Mouse (Mus musculus) kidney, postnatal 14 days (tissue): Measurements from ENCODE around the gene Sat2.
A peak's percentile ranks its signal among the peaks of the same experiment; 100 is the strongest.
"Not testable (repeated sequence)": the region's sequence is repeated elsewhere in the genome, so short reads cannot be mapped to it uniquely, and the experiment has no call there.

Source experiments
- DNase-seq: peaks from one replicate; pipeline ENCODE4 v3.0.0; 2022; ENCODE audit warnings: mixed read lengths

Sat2 gene

DNA sequence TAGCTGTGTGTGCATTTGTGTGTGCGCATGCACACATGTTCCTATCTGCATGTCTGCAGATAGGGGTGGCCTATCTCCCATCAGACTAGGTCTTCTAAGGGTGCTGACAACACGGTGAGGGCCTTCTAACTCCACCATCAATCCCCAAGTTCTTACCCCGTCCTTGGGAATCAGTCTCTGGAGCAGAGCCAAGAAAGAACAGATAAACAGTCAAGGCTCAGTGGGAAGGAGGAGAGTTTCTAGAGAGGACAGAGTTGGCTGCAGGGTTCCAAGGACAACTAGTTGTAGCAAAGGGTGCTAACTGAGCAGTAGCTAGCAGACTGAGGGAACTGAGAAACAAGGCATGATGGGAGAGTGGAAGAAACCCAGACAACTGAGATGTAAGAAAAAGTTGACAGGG lies 20.1 kb upstream of the Sat2 start:
- DNase-seq: no peak

DNA sequence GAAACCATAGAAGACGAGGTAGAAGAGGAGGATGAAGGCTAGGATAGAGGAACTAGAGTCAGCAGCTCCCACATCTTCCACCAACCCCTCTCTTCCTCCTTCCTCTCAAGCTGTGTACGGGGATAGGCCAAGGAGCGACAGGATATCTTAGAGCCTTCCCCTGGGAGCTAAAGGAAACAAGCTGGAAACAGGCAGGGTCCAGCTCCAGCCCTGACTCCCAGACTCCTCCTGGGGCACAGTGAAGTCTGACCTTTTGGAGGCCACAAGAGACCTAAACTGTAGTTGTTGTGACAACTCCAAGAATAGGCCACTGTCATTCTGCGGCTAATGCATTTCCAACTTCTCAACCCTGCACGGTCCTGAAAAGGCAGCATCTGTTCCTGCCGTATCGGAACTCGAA lies 18.3 kb upstream of the Sat2 start:
- DNase-seq: peak; percentile 44

DNA sequence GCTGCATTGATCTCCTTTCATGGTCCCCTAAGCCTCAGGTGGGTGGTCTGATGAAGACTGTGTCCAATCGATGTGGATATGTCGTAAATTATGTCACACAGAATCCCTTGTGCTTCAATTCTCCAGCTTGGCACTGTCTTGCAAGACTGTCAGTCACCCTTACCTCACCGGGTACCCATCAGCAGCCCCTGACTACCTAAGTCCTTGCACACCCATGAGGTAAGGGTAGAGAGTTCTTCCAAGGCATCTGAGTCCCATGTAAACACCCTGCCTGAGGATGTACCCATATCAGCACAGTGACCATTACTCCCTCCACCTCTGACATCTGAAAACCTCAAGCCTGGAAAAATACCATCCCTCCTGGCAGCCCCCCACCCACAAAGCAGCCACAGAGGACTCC lies 17.5 kb upstream of the Sat2 start:
- no peak for DNase-seq

DNA sequence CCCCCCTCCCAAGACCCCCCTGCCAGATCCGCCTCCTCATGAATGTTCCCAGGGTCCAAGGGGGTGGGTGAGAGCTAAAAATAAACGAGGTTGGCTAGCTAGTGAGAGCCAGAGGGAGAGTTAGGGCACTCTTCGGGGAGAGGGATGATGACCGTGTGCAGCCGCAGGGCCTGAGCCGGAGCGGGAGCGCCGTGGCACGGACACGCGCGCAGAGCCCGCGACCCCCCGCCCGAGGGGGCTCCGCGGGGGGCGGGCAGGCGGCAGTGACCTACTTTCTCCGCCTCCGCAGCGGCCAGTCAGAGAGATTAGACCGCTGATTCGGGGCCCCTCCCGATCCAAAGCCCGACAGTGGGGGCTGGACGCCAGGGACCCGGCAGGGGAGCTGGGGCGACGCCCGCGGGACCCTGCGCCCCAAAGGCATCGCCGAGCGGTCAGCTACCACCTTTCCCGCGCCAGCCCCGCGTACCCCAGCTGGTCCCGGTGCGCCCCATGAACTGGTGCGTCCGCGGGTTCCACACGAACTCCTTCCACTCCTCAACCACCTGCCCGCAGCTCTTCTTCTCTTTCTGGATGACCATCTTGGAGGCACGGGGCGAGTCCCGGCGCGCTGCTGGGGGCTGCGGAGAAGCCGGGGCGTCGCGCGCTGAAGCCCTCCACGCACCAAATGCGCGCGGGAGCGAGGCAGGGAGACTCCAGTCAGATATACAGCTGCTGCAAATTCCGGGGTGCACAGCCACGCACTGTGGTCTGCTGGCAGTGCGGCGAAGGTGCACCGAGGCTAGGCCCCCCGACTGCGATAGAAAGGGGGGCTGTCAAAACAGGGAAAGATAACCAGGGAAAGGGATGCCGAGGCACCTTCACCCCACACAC lies 16.8 kb upstream of the Sat2 start:
- DNase-seq: peak; percentile 40

DNA sequence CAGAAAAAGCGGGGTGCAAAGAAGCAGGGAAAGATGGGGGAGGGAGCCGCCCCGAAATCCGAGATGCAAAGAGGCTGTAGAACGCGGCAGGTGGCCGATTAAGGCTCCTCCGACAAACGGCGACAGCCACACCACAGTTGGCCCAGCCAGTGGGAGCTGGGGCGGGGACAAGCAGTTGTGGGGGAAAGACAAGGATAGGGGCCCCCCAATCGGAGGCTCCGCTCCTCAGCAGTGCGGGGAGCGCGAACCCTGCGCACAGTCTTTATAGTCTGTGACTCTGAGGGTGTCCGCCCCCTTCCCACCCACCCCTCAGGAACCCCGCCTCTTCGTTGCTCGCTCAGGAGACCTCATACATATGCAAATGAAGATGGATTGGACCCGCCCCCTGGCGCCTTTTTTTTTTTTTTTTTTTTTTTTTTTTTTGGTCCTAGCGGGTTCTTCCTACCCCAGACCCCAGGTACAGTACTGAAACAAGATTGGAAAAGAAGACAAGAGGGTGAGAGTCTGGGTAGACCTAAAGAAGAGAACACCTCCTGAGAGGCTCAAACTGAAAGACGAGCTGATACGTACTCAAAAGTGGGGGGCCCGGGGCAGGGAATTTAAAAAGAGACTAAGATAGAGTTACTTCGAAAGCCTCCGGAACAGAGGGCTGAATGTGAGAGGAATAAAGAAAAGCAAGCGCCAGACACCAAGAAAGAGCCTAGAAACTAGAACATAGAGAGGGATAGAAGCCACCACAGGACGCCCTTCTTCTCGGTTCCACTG lies 15.9 kb upstream of the Sat2 start, which contains the start of gene Atp1b2:
Atp1b2 (minus strand) TSS at position 217 of the 765 bp plus-strand sequence.
- peak; percentile 83 for DNase-seq

DNA sequence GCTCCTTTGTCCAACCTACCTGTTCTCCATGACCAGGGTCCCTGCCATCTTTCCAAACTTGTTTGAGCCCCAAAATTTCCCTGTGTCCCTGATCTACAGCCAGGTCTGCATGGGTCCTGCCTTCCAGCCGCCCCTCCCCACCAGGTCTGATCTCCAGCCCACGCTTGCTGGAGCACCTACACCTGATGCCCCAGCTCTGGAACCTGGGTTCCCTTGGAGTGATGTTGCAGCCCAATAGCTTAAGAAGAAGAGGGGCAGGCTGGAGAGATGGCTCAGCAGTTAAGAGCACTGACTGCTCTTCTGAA lies 15.4 kb upstream of the Sat2 start:
- no peak for DNase-seq

DNA sequence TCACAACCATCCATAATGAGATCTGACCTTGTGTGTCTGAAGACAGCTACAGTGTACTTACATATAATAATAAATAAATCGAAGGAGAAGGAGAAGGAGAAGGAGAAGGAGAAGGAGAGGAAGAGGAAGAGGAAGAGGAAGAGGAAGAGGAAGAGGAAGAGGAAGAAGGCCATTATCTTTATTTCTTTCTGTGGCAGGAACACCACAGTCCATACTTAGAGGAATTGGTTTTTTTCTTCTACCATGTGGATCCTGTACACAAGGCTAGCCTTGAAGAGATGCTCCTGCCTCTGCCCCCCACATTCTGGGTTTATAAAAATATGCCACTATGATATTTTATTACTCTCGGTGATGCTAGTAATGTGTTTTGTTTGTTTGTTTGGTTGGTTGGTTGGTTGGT lies 15.0 kb upstream of the Sat2 start:
- DNase-seq: no peak

DNA sequence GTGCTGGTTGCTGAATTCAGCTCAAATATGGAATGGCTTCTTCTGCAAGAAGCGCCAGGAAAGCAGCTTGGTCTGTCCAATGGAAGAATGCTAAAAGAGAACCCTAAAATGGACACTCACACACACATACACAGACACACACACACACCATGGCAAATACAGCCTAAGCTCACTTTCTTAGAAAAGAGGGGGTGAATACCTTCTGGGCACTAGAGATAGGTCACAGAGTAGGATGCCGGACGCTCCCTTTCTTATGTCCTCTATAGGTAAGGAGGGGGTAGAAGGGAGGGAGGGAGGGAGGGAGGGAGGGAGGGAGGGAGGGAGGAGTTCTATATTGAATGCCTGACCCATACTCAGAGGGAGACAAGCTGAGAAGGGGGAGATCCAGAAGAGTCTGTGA lies 13.3 kb upstream of the Sat2 start:
- DNase-seq: no peak

DNA sequence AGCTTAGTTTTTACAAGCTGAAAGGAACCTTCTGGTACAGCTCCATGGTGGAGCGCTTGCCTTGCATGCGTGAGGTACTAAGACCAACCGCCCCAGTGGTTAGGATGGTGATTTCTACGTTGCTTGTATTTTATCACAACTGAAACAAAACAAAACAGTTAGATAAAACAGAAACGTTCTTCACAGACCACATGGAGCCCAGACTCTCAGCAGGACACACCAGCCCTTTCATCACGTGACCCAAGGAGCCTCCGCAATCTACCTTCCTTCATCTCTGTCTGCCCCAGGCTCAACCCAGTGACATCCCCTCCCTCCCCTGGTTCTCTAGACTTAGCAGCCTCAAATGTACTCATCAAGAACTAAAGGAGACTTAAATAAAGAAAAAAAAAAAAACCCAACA lies 12.4 kb upstream of the Sat2 start:
- DNase-seq: no peak

DNA sequence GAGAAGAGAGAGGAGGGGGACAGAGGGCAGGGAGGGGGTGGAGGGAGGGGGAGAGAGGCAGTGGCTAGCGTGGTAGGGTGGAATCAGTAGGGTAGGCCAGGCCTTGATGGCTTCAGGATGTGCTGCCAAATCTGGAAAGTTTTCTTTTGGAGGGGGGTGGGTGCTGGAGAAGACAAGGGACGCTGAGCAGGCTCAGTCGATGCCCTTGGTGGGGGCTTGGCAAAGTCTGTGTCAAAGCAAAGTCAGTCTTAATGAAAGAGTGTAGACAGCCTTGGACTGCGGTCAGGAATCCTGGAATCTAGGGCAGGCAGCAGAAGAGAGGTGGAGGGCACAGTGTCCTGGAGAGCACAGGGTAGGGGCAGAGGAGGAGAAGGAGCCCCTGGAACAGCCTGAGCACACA lies 10.9 kb upstream of the Sat2 start:
- DNase-seq: no peak

DNA sequence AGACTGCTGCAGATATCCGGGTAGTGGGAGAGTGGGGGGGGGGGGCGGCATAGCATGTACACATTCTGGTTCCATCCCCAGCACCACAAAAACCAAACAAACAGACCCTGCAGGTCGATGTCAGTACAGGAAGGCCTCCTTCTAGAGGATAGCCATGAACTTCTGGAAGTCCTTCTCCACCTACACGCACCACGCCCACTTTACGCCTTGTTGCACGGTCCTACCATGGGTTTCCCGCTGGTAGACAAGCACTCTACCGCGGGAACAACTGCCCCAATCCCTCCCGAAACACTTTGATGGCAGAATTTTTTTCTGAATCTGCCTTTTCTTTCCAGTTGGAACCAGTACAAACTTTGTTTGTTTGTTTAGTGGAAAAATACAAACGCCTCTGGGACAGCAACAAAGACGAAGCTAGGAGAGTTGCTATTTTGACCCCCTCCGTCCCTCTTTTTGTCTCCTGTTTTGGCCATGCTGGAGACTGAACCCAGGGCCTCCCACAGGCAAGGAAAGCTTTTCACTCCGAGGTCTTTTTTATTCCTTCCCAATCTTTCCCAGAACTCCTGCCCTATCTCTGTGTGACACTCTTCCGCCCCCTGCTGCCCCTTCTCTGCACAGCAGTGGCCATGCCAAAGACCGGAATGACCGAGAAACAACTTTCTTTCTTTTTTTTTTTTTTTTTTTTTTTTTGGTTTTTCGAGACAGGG lies 8.1 kb upstream of the Sat2 start:
- peak; percentile 91 for DNase-seq

DNA sequence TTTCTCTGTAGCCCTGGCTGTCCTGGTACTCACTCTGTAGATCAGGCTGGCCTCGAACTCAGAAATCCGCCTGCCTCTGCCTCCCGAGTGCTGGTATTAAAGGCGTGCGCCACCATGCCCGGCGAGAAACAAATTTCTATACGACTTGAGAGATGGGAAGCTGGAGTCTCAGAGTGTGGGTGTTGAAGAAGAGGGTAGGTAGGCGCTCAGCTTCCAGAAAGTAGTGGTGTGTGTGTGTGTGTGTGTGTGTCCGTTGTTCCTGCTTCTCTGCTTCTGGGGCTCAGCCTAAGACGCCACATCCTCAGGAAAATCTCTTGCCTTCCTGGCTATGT lies 7.6 kb upstream of the Sat2 start:
- not testable (repeated sequence) for DNase-seq

DNA sequence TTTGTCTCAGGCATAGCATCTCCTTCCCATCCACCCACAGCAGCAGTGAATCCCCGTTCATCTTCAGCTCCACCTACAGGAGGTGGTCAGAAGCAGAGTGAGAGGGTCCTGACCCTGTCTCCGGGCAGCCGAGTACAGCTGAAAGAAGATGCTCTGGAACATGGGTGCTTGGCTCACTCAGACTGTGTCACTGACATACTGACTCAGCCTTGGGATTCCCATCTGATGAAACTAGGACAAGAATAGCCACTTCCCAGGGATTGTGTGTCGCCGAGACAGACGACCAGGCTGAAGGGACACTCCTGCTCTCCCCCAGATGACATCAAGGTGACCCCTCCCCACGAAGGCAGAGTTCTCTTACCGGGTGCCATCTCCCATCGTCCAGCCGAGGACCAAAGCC lies 5.0 kb upstream of the Sat2 start:
- no peak for DNase-seq

DNA sequence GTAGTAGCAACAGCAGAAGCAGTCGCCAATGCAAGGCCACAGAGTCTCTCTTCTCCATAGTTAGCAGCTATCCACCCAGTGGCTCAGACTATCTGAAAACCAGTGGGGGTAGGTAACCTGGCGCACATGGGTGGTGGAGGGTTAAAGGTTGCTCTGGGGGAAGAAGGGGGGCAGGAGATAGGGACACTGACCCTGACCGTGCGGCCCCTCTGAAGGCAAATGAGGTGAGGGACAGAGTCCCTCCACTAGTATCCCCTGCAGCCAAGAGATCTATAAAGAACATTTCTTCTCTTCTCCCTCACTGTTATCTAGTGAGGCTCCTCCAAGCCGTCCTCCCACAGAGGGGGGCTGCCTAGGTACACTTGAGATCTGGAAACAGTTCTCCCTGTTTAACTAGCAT lies 4.0 kb upstream of the Sat2 start, which contains the start of gene Shbg:
Shbg (minus strand) TSS at position 101 of the 400 bp plus-strand sequence.
- DNase-seq: no peak

DNA sequence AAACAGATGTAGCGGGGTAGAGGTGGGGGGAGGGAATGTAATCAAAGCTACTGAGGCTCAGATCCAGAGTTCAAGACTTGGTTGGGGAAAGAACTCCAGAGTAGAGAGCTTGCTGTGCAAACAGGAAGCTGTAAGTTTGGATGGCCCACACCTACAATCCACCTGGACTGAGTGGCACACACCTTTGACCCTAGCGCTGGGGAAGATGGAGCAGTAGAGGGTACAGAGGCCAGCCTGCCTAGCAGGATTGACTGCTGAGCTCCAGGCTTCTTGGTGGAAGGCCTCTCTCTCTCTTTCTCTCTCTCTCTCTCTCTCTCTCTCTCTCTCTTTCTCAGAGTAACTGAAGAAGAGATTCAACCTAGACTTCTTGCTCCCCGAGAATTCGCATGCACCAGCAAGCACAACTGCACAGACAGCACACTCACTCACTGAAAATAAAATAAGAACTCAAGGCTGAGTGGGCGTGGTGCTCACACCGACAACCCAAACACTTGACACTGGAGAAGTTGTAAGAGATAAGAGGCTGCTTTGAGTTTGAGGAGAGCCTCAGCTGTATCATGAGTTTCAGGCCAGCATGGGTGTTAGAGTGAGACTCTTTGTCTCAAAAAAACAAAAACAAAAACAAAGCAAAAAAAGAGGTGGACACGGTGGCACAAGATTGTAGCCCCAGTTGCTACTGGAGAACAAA lies 1.3 kb upstream of the Sat2 start:
- DNase-seq: no peak

DNA sequence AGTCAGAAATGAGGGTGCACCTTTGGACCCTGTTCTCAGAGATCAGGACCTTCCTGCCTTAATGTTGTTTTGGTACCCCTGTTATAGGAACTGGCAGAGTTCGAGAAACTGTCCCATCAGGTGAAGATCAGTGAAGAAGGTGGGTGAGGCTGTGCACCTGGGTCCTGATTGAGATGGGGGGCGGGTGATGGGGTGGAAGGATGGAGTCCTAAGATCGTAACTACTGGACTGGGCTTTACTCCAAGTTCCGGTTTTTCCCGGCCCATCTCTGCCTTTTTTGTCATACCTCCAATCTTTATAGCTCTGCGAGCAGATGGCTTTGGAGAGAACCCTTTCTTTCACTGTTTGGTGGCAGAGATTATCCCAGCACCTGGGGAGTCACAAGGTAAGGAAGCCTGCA lies 582 bp downstream of the Sat2 start:
- DNase-seq: peak; percentile 30

DNA sequence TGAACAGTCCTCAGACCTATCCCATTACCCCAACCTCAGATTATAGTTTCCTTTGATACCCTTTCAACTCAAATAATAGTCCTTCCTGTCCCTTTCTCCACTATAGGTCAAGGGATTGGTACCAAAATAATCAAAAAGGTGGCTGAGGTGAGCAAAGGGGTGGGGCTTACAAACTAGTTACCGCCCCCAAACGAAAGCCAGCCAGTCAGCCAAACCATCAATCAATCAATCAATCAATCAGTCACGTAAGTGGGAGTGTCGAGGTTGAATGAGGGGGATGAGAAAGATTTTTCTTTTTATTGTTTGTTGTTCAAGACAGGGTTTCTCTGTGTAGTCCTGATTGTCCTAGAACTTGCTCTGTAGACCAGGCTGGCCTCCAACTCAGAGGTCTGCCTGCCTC lies 1.2 kb downstream of the Sat2 start:
- no peak for DNase-seq

DNA sequence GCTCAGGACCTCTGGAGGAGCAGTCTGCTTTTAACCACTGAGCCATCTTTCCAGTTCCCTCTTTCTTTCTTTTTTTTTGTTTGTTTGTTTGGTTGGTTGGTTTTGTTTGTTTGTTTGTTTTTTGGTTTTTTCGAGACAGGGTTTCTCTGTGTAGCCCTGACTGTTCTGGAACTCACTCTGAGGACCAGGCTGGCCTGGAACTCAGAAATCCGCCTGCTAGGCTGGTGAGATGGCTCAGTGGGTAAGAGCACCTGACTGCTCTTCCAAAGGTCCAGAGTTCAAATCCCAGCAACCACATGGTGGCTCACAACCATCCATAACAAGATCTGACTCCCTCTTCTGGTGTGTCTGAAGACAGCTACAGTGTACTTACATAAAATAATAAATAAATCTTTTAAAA lies 2.5 kb downstream of the Sat2 start:
- not testable (repeated sequence) for DNase-seq

DNA sequence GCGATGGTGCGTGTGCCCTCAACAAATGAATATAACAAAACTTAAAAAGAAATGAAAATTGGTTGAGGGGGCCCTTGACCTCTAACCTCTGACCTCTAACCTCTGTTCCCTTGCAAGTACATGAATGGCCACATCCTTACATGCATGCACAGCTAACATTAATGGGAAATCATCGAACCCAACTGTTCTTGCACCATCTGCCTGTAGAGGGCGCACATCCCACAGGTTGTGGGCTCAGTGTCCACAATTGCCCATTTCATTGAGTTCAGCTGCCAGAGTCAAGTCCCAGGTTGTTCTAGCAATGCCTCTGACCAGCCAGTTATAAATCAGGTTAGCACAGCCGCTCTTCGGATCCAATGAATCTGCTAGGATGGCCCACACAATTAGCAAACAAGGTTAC lies 6.5 kb downstream of the Sat2 start:
- DNase-seq: peak; percentile 83

DNA sequence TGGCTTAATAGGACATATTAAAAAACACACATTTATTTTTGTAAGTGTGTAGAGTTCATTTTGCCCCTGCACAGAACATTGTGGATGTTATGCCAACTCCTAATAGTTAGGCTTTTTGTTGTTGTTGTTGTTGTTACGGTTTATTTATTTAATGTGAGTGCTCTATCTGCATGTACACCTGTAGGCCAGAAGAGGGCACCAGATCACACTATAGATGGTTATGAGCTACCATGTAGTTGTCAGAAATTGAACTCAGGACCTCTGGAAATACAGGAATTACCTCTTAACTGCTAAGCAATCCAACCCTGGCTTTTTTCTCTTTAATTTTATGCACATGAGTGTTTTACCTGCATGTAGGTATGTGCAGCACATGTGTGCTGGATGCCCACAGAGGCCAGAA lies 8.0 kb downstream of the Sat2 start:
- peak; percentile 29 for DNase-seq

DNA sequence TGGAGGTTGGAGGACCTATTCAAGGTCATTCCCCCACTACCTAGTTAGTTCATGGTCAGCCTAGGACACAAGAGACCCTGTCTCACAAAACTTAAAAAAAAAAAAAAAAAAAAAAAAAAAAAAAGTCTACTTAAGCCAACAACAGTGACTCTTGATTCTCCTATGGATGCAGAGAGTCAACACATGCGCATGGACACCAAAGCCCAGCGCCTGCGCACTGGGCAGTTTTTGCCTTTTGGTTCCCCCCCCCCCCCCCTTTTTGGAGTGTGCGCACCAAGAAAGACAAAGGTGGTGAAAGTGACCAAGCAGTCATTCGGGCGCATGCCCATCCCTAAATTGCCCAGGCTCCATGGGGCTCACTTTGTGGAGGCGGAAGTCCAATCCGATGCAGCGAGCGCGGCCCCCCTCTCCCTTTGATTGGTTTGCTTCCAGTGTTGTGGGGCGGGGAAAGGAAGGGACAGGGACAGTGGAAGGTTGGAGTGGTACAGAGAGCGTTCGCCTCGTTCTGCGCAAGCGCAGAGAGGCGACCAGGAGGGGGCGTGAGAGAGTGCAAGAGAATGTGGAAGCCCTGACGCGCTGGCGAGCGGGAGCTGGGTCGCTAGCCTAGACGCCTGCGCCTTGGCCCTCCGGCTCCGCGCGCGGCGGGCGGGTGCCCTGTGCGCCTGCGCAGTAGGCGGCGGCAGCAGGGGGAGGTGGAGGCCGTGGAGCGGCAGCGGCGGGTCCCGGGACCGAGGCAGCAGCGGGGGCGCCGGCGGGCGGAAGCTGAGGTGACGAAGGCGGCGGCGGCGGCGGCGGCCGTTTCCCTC lies 10.7 kb downstream of the Sat2 start, which contains the start of gene Fxr2:
Fxr2 (plus strand) TSS at position 707 of the 806 bp plus-strand sequence.
- DNase-seq: peak; percentile 100
